Mouse (Mus musculus) right cerebral cortex, postnatal 36 days (tissue): ENCODE data around the gene Amz1.

Experiments used
- DNase-seq, 2 experiments: peaks; one replicate each; pipeline ENCODE4 v3.0.0; 2022; ENCODE audit warnings: low spot score in 2 of 2, mixed read lengths in 1 of 2

Amz1 gene

GRCm38 (mm10) chr5:140726062-140726839 is 2.3 kb downstream of the Amz1 start:
- peak; percentile 50 to 53 for DNase-seq

GRCm38 (mm10) chr5:140726946-140727740 is 3.2 kb downstream of the Amz1 start:
- DNase-seq: no peak

DNA sequence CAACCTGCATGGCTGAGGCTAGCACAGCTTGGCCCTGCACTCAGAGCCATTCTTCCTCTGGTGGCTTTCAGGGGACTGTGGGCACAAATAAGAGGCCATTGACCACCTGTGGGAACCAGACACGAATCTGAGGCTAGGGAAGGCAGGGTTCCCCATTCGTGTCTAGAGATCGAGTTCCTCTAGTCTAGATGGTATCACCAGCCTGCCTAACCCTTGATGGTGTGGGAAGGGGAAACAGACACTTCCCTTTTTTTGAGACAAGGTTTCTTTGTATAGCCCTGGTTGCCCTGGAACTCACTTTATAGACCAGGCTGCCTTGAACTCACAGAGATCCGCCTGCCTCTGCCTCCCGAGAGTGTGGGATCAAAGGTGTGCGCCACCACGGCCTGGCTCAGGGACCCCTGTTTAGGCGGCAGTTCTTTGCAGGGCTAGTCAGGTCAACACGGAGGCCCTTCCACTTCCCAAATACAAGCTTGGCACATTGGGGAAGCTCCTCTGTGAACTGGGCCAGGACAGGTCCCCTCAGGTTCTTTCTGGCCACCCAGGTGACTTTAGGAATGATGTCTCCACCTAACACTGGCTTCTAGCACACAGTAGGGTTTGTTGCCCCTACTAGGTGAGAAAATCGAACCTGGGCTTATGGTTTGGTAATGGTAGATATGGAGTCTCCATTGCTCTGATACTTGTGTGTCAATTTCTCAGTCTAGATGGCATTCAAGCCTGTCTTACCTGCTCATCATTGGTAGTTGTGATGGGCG is 7.3 kb downstream of the Amz1 start:
- no peak for DNase-seq

- no peak for DNase-seq
Measured at GRCm38 (mm10) chr5:140732195-140732594, 8.3 kb downstream of the Amz1 start.

DNA sequence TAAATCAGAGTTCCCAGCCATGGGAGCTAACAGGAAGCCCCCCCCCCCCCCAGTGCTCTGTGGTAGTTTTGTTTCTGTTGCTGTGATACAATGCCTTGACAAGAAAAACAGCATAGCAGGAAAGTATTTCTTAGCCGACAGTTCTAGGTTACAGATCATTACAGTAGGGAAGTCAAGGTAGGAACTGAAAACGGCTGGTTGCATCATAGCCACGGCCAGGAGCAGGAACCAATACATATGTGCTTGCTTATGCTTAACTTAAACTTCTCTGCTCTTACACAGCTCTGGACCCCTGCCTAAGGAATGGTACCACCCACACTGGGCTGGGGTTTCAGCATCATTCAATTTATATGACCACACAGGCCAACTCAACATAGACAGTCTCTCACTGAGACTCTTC is 9.4 kb downstream of the Amz1 start:
- DNase-seq: no peak

DNA sequence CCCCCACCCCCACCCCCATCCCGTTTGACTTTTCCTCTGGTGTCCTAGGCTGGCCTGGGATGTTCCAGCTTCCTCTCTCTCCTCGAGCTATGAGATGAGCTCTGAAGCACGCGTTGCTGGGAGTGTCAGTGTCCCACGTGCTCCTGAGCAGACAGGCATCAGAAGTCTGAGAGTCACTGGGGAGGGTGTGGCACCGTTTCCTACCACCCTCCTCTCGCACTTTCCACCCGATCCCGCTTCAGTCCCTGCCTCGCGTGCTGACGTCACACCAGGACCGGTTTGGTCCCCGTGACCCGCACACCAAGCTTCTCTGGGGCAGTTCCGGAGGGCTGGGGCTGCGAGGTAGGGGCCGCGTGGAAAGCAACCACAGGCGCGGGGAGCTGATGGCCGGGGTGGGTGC is 11.4 kb downstream of the Amz1 start:
- DNase-seq: no peak

- DNase-seq: no peak
Measured at GRCm38 (mm10) chr5:140736166-140736565, 12.2 kb downstream of the Amz1 start.

- DNase-seq: peak; percentile 45 to 68
Measured at GRCm38 (mm10) chr5:140739813-140740212, 15.9 kb downstream of the Amz1 start.

GRCm38 (mm10) chr5:140741040-140741439 is 17.1 kb downstream of the Amz1 start:
- no peak for DNase-seq

DNA sequence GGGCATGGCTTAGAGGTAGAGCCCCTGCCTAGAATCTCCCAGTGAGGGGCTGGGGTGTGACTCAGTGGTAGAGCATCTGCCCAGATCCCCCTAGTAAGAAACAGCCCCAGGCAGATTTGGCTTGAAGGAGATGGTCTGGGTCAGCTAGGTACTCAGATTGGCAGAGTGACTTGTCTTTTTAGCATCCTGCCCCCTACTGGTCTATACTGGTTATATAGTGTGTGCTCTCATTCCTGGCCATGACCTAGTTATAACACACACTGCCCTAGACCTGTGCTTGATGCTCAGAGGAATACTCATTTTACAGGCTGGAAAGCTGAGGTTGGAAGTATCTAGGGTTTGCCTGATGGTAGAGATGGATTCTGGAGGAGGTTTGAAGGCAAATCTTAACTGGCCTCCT is 17.9 kb downstream of the Amz1 start:
- no peak for DNase-seq

DNA sequence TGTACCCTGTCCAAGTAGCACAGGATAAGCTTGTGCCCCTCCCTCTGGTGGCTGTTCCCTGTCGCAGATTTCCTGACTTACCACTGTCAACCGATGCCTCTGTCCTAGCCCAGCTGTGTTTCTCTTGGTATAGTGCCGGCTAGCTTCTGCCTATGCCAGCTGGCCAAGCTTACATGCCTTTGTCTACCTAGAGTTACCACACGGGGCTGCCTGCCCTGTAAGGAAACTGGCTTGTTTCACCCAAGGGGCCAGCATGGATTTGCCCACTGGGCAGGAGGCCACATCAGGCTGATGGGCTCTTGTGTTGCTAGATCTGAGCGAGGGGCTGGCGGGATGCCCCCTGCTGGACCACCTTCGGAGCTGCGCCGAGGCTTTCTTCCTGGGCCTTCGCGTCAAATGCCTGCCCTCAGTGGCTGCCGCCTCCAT is 19.8 kb downstream of the Amz1 start:
- DNase-seq: no peak

GRCm38 (mm10) chr5:140748425-140748824 is 24.5 kb downstream of the Amz1 start:
- DNase-seq: no peak

GRCm38 (mm10) chr5:140749062-140749875 is 25.3 kb downstream of the Amz1 start:
- peak in 1 of 2 experiments; percentile 45 for DNase-seq

- no peak for DNase-seq
Measured at GRCm38 (mm10) chr5:140750925-140751324, 27.0 kb downstream of the Amz1 start.

DNA sequence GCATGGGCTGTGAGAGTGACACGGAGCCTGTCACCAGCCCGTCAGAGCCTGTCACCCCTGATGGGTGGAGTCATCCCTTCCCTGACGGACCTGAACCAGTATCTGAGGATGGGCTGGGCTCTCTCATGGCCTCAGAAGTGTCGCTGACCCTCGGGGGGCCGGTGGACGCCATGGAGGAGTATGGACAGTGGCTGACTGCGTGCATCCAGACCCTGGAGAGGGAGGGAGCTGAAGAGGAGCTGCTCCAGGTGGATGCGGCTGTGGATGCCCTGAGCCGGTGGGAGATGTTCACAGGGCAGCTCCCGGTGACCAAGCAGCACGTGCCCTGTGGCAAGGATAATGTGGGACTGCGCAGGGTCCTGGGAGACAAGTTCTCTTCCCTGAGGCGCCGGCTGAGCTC is 28.1 kb downstream of the Amz1 start:
- DNase-seq: no peak

DNA sequence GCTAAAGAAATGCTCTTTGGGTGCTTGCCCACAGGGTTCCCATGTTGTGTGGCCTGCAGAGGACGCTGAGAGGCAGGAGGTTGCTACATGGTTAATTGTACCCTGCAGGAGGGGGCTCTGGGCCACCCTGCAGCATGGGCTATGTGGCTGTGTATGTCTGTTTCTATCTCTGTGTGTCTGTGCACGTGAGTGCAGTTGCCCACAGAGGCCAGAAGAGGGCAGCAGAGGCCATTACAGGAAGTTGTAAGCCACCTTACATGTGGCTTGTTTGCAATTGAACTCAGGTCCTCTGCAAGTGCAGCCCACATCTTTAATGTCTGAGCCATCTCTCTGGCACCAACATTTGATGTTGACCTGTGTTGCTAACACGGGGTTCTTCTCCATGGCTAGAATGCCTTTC is 28.7 kb downstream of the Amz1 start:
- no peak for DNase-seq

- DNase-seq: no peak
Measured at GRCm38 (mm10) chr5:140753223-140753622, 29.3 kb downstream of the Amz1 start.

- no peak for DNase-seq
Measured at GRCm38 (mm10) chr5:140758864-140759263, 34.9 kb downstream of the Amz1 start.

GRCm38 (mm10) chr5:140762540-140762939 is 38.6 kb downstream of the Amz1 start:
- no peak for DNase-seq

DNA sequence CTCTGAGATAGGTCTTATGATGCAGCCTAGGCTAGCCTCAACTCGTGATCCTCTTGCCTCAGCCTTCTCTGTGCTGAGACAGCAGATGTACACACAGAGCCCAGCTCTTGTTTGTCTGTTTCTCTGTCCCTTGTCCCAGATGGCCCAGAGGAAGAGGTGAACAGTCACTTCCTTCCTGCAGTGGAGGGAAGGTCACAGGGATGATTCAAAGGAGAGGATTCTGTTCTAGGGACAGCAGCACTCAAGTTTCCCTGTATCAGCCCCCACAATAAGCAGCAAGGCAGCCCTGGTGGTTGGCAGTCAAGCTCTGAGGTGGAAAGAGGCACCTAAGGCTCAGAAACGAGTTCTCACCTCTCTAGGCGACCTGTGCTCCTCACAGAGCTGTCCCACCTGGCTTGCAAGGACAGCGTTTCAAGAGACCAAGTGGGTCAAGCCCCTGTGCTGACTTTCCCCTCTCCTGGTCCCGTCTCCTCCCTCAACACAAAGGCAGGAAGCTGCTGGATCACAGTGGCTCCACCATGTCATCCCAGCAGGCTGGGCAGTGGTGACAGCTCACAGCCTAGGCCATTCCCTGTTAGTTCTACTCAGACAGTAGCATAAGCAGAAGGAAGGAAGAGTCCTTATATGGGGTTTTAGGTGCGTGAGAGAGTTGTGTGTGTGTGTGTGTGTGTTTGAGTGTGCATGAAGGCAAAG is 41.1 kb downstream of the Amz1 start:
- no peak for DNase-seq

GRCm38 (mm10) chr5:140766566-140766965 is 42.6 kb downstream of the Amz1 start:
- DNase-seq: no peak
